Mouse (Mus musculus) stomach, postnatal 0 days (tissue): ENCODE measurements at regions not wholly inside any gene's neighbourhood (a gene's known extent, or its start where the extent isn't known, plus 50 kb on each side); places are given as distances from the start of the nearest gene placed in this dataset.

Experiments used
- CTCF ChIP-seq: IDR thresholded peaks from 2 replicates; pipeline ENCODE4 v1.5.1; 2016; ENCODE audit warnings: antibody characterized with exemption, low read depth, mild to moderate bottlenecking, moderate library complexity
- EP300 ChIP-seq: optimal IDR thresholded peaks from 2 replicates; pipeline ENCODE3; 2016; ENCODE audit warnings: antibody characterized with exemption

DNA sequence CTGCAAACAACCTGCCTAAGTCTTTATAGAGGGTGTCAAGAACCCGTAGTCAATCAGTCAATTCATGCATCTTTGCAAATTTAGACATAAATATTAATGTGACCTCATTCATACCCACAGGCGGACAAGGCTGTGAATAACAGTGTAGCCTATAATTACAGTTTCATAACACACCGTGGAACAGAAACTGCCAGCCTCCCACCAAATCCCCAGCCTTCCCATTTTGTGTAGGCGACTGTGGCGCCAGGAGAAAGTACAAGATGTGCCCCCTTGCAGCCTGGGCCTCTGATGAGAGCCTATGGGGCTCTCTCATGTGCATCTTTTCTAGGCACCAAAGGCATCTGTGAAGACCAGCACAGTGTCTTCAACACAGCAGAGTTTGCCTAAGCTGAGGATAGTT, 477.8 kb upstream of the Camk1g start:
- TF ChIP-seq CTCF (no peak), EP300 (no peak)
